Mouse (Mus musculus): ENCODE results near the gene 5830411N06Rik. TPM values are rescaled to one million over a fixed set of nuclear protein-coding genes. Genes with fewer than 3 reads are reported as not detected.
A peak's percentile ranks its signal among the peaks of the same experiment; 100 is the strongest.

Gene 5830411N06Rik
- not detected in 2 replicates for polyA plus RNA-seq (2012)

DNA sequence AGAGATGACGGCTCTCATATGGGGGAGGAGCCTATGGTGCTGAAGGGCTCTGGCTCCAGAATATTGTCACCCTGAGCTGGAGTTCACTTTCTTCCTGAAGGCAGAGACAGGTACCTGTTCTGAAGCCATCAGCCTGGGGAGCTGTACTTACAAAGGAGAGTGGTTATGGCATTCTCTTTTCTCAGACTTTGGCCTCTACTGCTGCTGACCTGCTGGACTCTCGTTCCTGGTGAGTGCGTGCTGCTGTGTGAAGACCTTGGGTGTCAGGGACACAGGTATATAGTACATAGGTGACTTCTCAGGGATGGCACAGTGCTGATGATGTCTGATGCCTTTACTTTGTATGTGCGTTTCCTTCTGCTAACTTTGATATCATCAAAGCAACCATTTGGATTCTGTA lies at the start of gene 5830411N06Rik:
TSS of gene 5830411N06Rik (plus strand) at position 69 of the 400 bp plus-strand sequence.
- no peak for TF ChIP-seq GATA1 (IDR thresholded peaks at IDR 0.05; ENCODE audit: low read length)

DNA sequence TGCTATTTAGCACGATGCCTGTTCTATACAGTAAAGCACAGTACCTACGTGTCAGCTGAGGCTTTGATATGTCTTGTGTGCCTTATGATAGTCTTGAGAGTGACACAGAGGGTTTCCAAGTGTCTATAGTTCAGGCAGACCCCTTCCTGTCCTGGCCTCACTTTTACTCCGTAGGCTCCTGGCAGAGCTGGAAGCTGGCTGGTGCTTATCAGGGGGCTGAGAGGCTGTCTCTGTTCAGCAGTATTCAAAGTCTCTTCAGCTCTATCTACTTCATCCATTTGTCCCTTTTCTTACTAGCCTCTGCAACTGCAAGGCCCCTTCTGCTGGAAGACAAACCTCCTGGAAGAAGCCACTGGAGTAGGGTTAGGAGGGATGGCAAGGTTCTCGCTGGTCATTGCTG lies 46.0 kb upstream of the 5830411N06Rik start:
- no peak for TF ChIP-seq GATA1 (IDR thresholded peaks at IDR 0.05; ENCODE audit: low read length)

DNA sequence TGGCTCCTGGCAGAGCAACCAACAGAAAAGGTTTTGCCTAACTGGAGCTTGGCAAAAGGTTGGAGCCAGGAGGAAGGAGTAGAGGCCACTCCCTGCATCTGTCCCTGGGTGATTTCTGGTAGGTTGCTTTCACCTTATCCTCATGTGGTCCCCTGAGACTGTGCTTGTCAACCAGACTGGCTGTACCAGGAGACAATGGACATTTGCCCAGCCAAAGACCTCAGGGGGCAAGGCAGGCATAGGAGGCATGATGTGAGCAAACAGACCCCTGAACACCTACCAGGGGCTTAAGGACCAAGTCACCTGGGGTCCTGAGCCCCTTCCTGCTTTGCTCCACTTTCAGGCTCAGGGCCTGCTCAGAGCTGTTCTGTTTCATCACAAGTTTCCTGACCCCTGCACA lies 41.2 kb upstream of the 5830411N06Rik start, which contains the start of gene Olfr524:
TSS of gene Olfr524 (minus strand) at position 101 of the 400 bp plus-strand sequence.
- no peak for TF ChIP-seq GATA1 (IDR thresholded peaks at IDR 0.05; ENCODE audit: low read length)

DNA sequence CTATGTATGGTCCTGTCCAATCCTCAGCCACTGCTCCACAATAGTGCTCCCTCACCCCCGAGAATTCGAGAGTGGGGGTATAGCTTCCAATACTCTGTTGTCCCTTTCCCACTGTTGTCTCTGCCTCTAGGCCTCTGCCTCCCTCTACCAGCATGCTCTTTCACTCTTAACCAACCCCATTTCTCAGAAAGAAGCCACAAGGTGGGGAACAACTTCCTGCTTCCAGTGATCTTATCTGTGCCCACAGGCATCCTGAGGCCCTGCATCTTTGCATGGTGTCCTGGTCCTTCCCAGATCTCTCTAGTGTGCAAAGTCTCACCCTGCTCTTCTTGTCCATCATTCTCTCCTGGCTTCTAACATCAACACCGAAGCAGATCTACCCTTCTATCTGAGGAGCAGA lies 40.2 kb upstream of the 5830411N06Rik start:
- TF ChIP-seq GATA1 (IDR thresholded peaks at IDR 0.05; ENCODE audit: low read length) = peak; percentile 13

DNA sequence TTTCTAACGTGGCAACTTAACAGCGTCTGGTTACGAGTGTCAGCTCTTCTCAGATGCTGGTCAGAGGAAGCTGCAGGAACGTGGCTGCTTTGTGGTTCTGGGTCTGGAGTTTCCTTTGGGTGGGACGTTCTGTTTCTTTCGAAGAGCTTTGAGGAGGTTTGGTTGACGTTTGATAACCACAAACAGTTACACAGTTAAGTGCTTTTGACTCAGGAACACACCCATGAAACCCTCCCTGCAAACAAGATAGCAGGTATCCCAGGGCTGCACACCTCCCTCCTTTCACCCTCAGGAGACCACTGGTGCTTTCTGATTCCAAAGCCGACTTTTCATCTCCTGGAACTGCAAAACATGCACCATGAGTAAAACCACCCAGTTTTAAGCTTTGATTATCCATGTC lies 38.9 kb upstream of the 5830411N06Rik start:
- no peak for TF ChIP-seq GATA1 (IDR thresholded peaks at IDR 0.05; ENCODE audit: low read length)

DNA sequence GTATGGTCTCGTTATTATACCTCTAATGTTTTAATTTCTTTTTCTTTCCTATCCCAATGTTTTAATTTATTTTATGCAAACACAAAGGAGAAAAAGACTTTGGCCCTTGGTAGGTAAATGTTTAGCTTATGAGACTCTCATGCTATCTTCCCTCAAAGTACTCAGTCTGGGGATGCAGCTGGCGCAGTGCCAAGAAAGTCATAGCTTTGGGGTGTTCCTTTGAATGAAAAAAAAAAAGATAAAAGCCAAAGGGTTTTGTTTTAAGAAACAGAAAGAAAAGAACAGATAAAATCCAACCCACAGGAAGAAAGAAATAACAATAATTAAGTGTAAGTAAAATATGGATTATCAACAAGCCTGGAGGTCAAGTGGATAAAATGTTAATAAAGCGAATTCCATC lies 38.4 kb upstream of the 5830411N06Rik start:
- no peak for TF ChIP-seq GATA1 (IDR thresholded peaks at IDR 0.05; ENCODE audit: low read length)

DNA sequence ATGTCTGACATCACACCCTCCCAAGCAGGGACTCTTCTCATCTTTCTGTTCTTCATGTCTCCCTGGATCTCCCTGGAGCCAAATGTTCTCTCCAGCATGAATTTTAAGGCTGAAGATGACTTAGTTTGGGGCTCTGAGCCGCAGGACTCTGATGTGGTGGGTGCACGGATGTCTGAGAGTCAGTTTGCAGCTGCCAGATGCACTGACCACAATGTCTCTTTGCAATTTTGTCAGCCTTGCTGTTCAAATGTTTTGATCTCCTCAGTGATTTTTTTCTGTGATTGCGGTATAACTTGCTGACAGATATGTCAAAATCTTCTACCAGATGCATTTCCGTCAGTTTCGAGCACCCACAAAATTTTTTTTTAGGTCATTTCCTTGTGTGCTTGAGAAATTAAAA lies 33.2 kb upstream of the 5830411N06Rik start:
- TF ChIP-seq GATA1 (IDR thresholded peaks at IDR 0.05; ENCODE audit: low read length) = no peak

DNA sequence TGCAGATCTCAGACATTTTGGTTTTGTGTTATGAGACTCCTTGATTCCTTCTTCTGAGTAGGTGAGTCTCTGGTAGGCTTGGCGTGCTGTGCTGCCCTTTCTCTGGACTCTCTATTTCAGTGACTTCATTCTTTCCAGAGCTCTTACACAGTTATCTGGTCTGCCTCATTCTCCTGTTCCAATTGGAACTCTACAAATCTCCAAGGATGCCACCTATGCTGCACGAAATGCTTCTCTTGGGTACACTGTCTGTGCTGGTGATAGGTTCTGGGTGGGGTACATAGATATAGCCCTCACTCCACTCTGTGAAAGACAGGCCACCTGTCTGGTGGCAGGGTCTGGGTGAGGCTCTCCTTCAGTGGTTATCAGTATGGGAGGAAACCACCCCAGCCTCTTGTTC lies 29.1 kb upstream of the 5830411N06Rik start, which contains the start of gene Cd163l1:
TSS of gene Cd163l1 (plus strand) at position 301 of the 400 bp plus-strand sequence.
- no peak for TF ChIP-seq GATA1 (IDR thresholded peaks at IDR 0.05; ENCODE audit: low read length)

DNA sequence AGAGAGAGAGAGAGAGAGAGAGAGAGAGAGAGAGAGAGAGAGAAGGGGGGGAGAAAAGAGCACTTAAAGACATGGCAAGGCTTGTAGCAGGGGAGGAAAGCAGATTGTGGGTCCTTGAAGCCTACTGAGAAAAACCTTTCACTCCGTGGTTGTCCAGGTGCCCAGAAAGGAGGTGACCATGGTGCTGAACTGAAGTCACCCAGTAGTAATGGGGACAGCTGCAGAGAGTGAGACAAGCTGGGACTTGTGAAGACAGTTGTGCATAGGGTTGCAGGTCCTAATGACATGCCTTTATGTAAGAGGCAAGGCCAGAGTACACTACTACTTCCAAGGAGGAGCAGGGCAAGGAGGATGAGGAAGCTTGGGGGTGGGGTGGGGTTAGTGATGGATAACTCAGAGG lies 27.8 kb upstream of the 5830411N06Rik start:
- no peak for TF ChIP-seq GATA1 (IDR thresholded peaks at IDR 0.05; ENCODE audit: low read length)

DNA sequence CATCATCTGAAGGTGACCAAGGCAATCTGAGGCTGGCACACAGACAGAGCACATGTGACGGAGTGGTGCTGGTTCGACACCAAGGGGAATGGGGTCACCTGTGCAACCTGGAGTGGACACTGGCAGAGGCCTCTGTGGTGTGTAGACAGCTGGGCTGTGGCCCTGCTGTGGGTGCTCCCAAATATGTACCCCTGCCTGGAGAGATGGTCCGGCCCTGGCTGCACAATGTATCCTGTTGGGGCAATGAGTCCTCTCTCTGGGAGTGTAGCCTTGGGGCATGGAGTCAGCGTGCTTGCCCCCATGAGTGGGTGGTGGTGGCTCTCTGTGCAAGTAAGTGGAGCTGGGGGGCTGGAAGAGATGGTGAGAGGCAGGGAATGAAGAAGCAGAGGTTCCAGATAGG lies 26.7 kb upstream of the 5830411N06Rik start:
- TF ChIP-seq GATA1 (IDR thresholded peaks at IDR 0.05; ENCODE audit: low read length) = no peak

DNA sequence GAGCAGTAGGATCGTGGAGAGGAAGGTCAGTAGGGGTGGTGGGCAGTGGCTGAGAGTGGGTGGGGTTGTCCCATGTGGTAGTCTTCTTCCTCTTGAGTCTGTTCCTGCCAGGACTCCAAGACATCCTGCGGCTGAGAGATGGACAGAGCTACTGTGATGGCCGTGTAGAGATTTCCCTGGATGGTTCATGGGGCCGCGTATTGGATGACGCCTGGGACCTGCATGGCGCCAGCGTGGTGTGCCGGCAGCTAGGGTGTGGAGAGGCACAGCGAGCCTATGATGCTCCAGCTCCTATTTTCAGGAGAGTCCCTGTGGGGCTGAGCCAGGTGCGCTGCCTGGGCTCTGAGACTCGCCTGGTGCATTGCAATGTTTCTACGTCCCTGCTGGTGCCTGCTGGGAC lies 22.9 kb upstream of the 5830411N06Rik start:
- TF ChIP-seq GATA1 (IDR thresholded peaks at IDR 0.05; ENCODE audit: low read length) = no peak

DNA sequence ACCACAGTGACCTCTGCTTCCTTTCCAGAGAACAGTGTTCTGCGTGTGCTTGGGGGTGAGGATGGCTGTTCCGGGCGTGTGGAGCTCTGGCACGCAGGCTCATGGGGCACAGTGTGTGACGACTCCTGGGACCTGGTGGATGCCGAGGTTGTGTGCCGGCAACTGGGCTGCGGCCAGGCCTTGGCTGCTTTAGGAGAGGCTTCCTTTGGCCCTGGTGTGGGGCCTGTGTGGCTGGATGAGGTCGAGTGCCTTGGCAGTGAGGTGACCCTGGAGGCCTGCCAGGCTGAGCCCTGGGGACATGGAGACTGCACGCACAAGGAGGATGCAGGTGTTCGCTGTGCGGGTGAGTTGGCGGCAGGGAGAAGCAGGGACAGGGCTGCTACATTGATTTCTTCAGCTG lies 18.6 kb upstream of the 5830411N06Rik start:
- TF ChIP-seq GATA1 (IDR thresholded peaks at IDR 0.05; ENCODE audit: low read length) = no peak

DNA sequence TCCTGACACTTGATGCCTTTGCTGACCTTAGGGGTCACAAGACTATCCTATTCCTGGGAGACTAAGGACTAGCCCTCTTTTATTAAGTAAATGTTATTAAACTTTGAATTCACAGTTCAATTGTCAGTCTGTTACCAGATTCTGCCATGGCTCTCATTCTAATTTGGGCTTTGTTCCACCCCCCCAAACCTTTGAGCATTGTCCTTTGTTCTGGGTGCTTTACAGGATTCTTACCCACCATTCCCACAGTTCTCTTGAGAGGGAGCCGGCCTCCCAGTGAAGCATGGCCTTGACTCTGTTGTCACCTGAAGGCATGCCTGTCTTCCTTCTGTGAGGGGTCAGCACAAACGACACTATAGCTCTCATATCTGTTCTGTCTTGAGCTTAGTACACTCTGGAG lies 16.1 kb upstream of the 5830411N06Rik start:
- no peak for TF ChIP-seq GATA1 (IDR thresholded peaks at IDR 0.05; ENCODE audit: low read length)

DNA sequence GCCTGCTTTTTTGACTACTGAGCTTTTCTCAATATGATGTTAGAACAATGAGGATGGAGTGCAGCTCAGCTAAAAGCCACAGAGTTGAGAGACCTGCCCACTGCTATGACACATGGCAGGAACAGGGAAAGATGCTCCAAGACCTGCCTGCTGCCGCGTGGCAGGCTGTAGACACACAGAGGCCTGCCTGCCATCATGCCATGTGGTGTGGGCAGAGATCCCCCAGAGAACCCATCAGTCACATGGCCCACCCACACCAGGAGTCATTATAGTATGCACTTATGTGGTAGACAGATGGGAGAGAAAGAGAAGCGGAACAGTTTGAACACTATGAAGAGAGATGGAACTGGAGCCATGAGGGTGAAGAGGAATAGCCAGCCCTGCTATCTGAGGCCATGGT lies 13.4 kb upstream of the 5830411N06Rik start:
- no peak for TF ChIP-seq GATA1 (IDR thresholded peaks at IDR 0.05; ENCODE audit: low read length)

DNA sequence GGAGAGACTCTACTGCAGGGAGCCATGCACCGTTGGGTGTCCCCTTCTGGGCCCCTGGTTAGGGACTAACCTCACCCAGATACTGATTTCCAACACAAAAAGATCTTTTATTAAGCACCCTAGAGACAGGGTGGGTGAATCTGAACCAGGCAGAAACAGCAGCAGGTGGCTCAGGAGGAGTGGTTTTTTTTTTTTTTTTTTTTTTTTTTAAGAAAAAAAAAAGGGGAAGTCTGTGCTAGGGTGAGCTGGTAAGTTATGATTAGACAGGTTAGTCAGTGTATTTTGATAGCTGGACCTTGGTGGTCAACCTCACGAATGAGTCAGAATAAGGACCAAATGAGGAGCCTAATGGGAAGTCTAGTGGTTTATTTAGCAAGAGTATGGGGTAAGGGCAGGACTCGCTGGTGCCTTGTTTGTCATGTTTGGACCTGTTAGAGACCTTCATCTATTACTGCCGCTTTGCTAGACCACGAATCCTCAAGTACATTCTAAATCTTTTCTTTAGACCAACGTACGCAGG lies 6.8 kb downstream of the 5830411N06Rik start:
- no peak for TF ChIP-seq GATA1 (IDR thresholded peaks at IDR 0.05; ENCODE audit: low read length)

DNA sequence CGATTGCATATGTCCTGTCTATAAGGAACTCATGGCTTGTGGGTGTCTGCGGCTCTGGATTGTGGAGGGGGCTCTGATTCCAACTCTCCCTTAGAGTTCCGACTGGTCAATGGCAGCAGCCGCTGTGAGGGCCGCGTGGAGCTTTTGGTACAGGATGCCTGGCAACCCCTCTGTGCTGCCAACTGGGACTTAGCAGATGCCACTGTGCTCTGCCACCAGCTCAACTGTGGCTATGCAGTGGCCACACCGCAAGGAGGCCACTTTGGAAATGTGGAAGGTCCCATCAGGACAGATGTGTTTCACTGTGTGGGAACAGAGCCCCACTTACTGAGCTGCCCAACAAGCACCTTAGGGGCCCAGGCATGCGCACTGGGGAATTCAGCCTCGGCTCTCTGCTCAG lies 48.7 kb downstream of the 5830411N06Rik start:
- TF ChIP-seq GATA1 (IDR thresholded peaks at IDR 0.05; ENCODE audit: low read length) = no peak

DNA sequence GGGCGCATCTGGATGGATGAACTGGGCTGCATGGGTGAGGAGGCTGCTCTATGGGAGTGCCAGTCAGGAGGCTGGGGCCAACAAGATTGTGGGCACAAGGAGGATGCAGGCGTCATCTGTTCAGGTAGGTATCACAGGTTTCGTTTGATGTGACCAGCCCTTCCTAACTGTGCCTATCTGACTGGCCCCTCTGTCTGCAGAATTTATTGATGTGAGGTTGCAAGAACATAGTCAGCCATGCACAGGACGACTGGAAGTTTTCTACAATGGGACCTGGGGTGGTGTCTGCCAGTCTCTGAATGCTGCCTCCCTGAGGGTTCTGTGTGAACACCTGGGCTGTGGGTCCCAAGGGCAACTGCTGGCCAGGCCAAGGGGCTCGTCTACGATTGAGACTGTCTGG lies 49.8 kb downstream of the 5830411N06Rik start:
- TF ChIP-seq GATA1 (IDR thresholded peaks at IDR 0.05; ENCODE audit: low read length) = no peak

DNA sequence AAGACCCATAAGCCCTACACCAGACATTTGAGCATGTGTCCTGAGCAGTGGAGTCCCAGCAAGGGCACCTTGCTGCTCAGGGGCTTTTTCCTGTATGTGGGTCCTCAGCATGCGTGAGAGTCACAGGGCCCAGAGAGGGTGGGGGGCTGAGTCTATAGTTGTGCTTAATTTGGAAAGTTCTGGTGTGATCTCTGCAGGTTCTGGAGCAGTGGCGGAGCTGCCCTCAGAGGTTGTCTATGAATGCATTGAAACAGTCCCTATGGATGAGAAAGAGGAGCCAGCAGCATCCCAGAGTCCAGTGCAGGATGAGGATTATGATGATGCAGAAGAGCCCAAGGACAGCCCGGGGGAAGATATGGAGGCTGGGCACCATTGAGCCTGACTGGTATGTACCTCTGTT lies 52.3 kb downstream of the 5830411N06Rik start:
- no peak for TF ChIP-seq GATA1 (IDR thresholded peaks at IDR 0.05; ENCODE audit: low read length)

Measured in G1E-ER4 (cell line).